Mouse (Mus musculus): ENCODE results near the gene Gfod1. TPM values are rescaled to one million over a fixed set of nuclear protein-coding genes. Genes with fewer than 3 reads are reported as not detected.

Gfod1 gene
- total and polyA plus RNA-seq, 3 experiments: 0.30 to 0.70 (median 0.36) TPM

GRCm38 (mm10) chr13:43297526-43297925 lies 6.4 kb downstream of the Gfod1 start:
- Histone ChIP-seq H3K79me2 (replicated peaks; ENCODE audit: control insufficient read depth, extremely low read depth, insufficient read depth, poor library complexity, severe bottlenecking) (no peaks in the 10 kb centered on the region), H3K36me3 (replicated peaks in 1 of 2; ENCODE audit: control insufficient read depth in 1 of 2, insufficient read depth in 1 of 2, low read length in 1 of 2) (no peaks in the 10 kb centered on the region), H3K4me2 (ENCODE audit: insufficient read depth, low read depth, poor library complexity, severe bottlenecking) (no peak overlapping the region), H3K9ac (ENCODE audit: insufficient read depth, low read depth) (no peak overlapping the region), H3K9me3 (replicated peaks; ENCODE audit: low read length) (no peaks in the 10 kb centered on the region), H3K4me3 (replicated peaks in 1 of 3; ENCODE audit: low read depth in 2 of 3, low read length in 2 of 3, poor library complexity in 1 of 3) (no peak overlapping the region), H3K27ac (ENCODE audit: insufficient read depth, low read depth) (no peak overlapping the region), H3K27me3 (replicated peaks) (peaks cover 13% of the 10 kb centered on the region), H3K4me1 (ENCODE audit: control insufficient read depth in 1 of 2, insufficient read depth in 2 of 2) (peaks cover 5 to 33% of the 10 kb centered on the region in 2 experiments)
- in situ Hi-C loops (cut with MboI; ENCODE audit: low pct_ligation_motif_present, low pct_unique_long_range_greater_than_20kb, low sequenced_read_pairs): no loop called here
- dilution Hi-C loops (cut with MboI; ENCODE audit: extremely low pct_ligation_motif_present, extremely low pct_unique_long_range_greater_than_20kb, low sequenced_read_pairs): no loop called here
- TF ChIP-seq ZMIZ1 (IDR thresholded peaks at IDR 0.05; ENCODE audit: low read depth, low read length) (no peak), MYC (IDR thresholded peaks at IDR 0.05; ENCODE audit: low read depth, low read length) (no peak), PAX5 (IDR thresholded peaks at IDR 0.05; ENCODE audit: low read length) (no peak), E2F4 (IDR thresholded peaks at IDR 0.05; ENCODE audit: insufficient replicate concordance, low read depth, low read length) (no peak), NRF1 (IDR thresholded peaks at IDR 0.05; ENCODE audit: low read depth, low read length) (no peak), CTCF (conservative IDR thresholded peaks at IDR 0.05 in 1 of 2, IDR thresholded peaks at IDR 0.05 in 1 of 2; ENCODE audit: low read depth in 2 of 2, low read length in 2 of 2) (no peak), MAX (IDR thresholded peaks at IDR 0.05; ENCODE audit: low read length) (no peak), RCOR1 (conservative IDR thresholded peaks at IDR 0.05; ENCODE audit: low read depth, low read length) (no peak), ZKSCAN1 (IDR thresholded peaks at IDR 0.05; ENCODE audit: borderline replicate concordance, low read depth, low read length) (no peak)
- no peak for DNase-seq (ENCODE audit: extremely low read depth)

GRCm38 (mm10) chr13:43296140-43296805 lies 7.7 kb downstream of the Gfod1 start:
- Histone ChIP-seq H3K4me3 (replicated peaks in 1 of 3; ENCODE audit: low read depth in 2 of 3, low read length in 2 of 3, poor library complexity in 1 of 3) (no peak overlapping the region), H3K4me2 (ENCODE audit: insufficient read depth, low read depth, poor library complexity, severe bottlenecking) (no peak overlapping the region), H3K9ac (ENCODE audit: insufficient read depth, low read depth) (no peak overlapping the region), H3K27ac (ENCODE audit: insufficient read depth, low read depth) (no peak overlapping the region), H3K9me3 (replicated peaks; ENCODE audit: low read length) (no peaks in the 10 kb centered on the region), H3K4me1 (ENCODE audit: control insufficient read depth in 1 of 2, insufficient read depth in 2 of 2) (peaks cover 5 to 26% of the 10 kb centered on the region in 2 experiments), H3K36me3 (replicated peaks in 1 of 2; ENCODE audit: control insufficient read depth in 1 of 2, insufficient read depth in 1 of 2, low read length in 1 of 2) (no peaks in the 10 kb centered on the region), H3K27me3 (replicated peaks) (peaks cover 4% of the 10 kb centered on the region), H3K79me2 (replicated peaks; ENCODE audit: control insufficient read depth, extremely low read depth, insufficient read depth, poor library complexity, severe bottlenecking) (no peaks in the 10 kb centered on the region)
- no peak for TF ChIP-seq USF2 (conservative IDR thresholded peaks at IDR 0.05; ENCODE audit: low read depth, low read length)
- no peak for TF ChIP-seq JUND (conservative IDR thresholded peaks at IDR 0.05; ENCODE audit: low read depth, low read length)
- TF ChIP-seq TBP (conservative IDR thresholded peaks at IDR 0.05; ENCODE audit: low read depth, low read length): no peak
- no peak for TF ChIP-seq MAFK (IDR thresholded peaks at IDR 0.05; ENCODE audit: insufficient replicate concordance, low read length)
- TF ChIP-seq IRF4 (IDR thresholded peaks at IDR 0.05; ENCODE audit: low read depth, low read length): no peak
- in situ Hi-C loops (cut with MboI; ENCODE audit: low pct_ligation_motif_present, low pct_unique_long_range_greater_than_20kb, low sequenced_read_pairs): no loop called here
- dilution Hi-C loops (cut with MboI; ENCODE audit: extremely low pct_ligation_motif_present, extremely low pct_unique_long_range_greater_than_20kb, low sequenced_read_pairs): no loop called here
- no peak for DNase-seq (ENCODE audit: extremely low read depth)
